Mouse (Mus musculus): ENCODE measurements at regions not wholly inside any gene's neighbourhood (a gene's known extent, or its start where the extent isn't known, plus 50 kb on each side); places are given as distances from the start of the nearest gene placed in this dataset.

- no peak for DNase-seq (ENCODE audit: low spot score in 2 of 2)
Observed at GRCm38 (mm10) chr3:128226930-128227585, 330.9 kb upstream of the Fam241a start.

- DNase-seq (ENCODE audit: low spot score in 2 of 2) = no peak
Observed at GRCm38 (mm10) chr3:128226503-128226902, 330.4 kb upstream of the Fam241a start.

GRCm38 (mm10) chr3:128222344-128222743 lies 326.2 kb upstream of the Fam241a start:
- no peak for DNase-seq (ENCODE audit: low spot score in 2 of 2)

GRCm38 (mm10) chr3:128221625-128222024 lies 325.5 kb upstream of the Fam241a start:
- DNase-seq (ENCODE audit: low spot score in 2 of 2) = no peak

GRCm38 (mm10) chr3:128220776-128221550 lies 324.8 kb upstream of the Fam241a start:
- no peak for DNase-seq (ENCODE audit: low spot score in 2 of 2)

DNA sequence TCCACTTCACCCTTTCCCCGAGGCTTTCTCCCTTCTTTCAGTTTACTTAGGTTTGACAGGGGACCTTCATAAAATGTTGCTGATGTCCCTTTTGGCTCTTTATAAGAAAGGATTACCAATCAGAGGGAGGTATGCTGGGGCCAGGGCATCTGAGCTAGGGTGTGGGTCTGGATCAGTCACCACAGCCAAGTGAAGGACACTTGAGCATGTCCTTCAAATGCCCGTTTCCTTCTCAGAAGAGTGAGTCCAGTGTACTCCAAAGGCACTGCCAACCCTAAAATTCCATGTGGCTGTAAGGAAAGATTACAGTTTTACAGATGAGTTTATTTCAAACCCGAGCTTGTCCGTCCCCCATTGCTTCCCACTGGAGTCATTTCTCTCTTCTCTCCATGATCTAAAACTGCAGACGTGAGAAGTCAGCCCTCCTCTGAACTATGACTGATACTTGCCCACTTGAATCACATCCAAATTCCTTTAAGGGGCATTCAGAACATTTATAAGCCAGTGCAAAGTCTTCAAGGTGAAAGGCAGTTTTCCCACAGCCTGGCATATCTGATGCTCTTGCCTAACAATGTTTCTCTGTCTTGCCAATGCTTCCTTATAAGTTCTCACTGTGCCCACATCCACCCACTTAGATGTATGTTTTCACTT lies 321.8 kb upstream of the Fam241a start:
- DNase-seq (ENCODE audit: low spot score in 2 of 2) = no peak

- DNase-seq (ENCODE audit: low spot score in 2 of 2) = no peak
Observed at GRCm38 (mm10) chr3:128212256-128212655, 316.1 kb upstream of the Fam241a start.

DNA sequence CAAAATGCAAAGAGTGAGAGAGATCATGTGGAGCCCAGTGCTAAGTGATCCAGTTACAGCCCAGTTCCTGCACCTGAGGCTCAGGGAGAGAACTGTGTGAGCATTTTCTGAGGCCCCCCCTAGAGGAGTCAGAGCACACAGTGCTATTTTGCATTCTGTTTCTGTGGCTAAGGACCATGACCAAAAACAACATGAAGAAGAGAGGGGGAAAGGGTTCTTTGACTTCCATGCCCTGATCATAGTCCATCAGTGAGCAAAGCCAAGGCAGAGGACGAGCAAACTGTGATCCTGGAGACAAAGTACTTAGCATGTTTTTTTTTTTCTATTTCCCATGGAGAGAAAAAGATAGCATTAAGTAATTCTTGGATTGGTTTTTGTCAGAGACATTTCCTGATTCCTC lies 314.5 kb upstream of the Fam241a start:
- DNase-seq (ENCODE audit: low spot score in 2 of 2) = no peak

- no peak for DNase-seq (ENCODE audit: low spot score in 2 of 2)
Observed at GRCm38 (mm10) chr3:128206948-128207347, 310.8 kb upstream of the Fam241a start.

DNA sequence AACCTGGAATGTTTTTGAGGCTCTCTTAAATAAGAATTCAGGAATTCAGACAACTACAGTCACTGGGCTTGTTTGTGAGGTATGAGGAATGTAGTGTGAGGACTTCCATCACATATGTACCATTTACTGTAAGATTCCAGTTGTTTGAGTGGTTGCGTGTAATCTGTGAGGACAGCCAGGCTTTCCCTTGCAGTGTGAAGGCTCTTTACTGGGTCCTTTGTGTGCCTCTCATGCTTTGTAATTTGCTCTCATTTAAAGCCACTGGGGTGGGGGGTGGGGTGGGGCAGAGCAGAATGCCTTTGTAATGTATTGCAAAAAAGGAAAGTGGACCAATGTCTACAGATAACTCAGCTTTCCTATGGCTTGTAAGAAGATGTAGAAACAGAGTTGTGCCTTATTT lies 310.4 kb upstream of the Fam241a start:
- DNase-seq (ENCODE audit: low spot score in 2 of 2) = no peak

- DNase-seq (ENCODE audit: low spot score in 2 of 2) = no peak
Observed at GRCm38 (mm10) chr3:128200574-128201235, 304.6 kb upstream of the Fam241a start.

GRCm38 (mm10) chr3:128199466-128199865 lies 303.3 kb upstream of the Fam241a start:
- DNase-seq (ENCODE audit: low spot score in 2 of 2) = no peak

- no peak for DNase-seq (ENCODE audit: low spot score in 2 of 2)
Observed at GRCm38 (mm10) chr3:128192046-128192800, 296.1 kb upstream of the Fam241a start.

DNA sequence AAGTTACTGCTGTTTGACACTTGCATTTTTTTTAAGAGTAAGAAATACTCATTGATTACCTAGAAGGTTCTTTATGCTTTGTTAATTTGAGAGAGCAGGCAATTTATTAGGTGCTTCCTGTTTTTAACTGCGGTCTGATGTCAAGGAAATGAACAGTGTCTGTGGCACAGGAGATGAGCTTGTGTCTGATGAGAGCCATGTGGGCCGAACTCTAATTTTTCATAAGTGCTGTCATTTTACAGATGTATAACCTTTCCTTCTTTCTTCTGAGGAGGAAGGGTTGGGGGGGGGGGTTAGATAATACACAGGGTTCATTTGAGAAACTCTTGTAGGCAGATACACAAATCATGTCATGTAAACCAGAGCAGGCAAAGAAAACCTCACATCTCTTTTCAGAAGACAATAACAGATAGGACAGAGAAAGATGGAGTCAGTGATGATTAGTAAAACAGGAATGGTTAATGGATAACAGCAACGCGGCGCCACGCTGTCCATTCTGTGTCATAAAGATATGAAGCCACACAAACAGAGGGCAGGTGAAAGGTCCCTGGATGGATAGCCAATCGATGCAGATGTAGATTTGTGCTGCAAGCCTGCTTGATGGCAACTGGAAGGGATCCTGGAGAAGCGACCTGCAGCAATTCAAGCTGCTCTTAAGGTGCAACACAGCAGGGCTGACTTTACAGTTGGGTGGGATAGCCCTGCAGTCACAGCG lies 291.4 kb upstream of the Fam241a start:
- no peak for DNase-seq (ENCODE audit: low spot score in 2 of 2)

- no peak for DNase-seq (ENCODE audit: low spot score in 2 of 2)
Observed at GRCm38 (mm10) chr3:128186278-128186677, 290.2 kb upstream of the Fam241a start.

DNA sequence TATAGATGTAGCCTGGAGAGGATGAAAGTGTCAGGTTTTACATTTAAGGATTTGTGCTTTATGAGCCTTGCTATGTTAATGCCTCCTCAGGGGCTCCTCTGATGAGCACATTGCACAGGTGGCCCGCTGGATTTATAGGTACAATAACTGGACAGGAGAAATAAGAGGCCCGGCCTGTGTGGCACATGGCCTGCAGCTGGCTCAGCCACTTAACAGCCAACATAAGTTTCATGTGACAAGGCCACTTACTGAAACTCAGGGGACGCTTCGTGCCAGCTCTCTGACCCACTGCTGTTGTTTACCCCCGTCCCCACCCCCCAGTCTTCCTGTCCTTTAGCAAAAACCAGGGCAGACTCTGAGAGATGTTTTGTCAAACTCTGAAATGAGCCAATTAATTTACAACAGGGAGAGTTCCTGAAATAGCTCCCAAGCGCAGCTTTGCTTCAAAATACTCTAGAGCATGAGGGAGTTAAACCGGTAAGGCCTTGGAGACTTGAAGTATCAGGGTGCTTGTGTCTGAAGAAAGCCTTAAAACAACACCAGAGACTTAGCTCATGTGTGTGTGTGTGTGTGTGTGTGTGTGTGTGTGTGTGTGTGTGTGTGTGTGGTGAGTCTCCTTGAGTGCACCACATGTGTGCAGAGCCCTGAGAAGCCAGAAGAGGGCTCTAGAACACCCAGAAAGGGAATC lies 285.2 kb upstream of the Fam241a start:
- no peak for DNase-seq (ENCODE audit: low spot score in 2 of 2)

DNA sequence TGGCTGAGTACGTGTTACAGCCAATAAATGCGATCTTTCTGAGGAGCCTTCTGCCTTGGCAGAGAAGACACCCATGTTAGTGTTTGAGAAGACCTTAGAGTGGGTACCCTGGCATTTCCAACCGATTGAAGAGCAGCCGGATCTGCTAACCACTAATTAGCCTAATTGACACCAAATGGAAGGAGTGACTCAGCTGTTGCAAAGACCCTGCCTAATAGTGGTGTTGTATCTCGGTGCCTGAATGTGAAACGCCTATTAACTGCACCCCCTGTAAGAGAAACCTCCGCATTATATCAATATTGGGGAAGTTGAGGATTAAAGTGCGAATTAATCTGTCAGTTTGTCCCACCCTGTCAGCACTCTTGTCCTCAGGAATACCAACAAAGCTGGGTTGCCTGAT lies 253.1 kb upstream of the Fam241a start:
- DNase-seq (ENCODE audit: low spot score in 2 of 2) = no peak

DNA sequence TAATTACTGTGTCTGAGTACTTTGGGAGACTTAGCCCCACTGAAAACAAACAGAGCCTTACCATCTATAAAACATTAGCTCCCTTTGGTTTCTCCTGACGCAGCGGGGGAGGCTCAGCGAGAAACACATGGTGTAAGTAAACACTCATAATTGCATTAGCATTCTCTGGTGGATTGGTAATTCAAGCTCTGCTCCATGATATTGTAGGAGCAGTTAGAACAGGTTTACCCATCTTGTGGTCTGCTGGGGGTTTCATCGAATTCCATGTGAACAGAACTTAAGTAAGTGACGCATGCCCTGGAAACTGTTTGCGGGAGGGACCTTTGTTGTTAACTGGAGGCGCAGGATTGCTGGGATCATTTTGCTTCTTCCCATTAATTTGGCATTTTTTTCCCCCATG lies 249.2 kb upstream of the Fam241a start:
- DNase-seq (ENCODE audit: low spot score in 2 of 2) = no peak

DNA sequence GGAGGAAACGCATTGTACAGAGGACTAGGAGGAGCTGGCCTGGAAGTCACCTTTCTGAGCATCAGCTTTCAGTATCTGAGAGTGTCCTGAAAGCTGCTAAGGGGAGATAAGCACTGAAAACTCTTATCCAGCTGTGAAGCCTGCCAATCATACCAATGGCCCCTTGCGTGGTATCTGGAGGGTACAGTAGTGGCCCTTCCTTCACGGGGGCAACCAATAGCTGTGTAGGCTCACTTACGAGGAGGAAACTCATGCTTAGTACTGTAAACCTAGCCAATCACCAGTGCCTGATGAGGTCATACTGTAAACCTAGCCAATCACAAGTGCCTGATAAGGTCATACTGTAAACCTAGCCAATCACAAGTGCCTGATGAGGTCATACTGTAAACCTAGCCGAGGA lies 231.7 kb upstream of the Fam241a start:
- DNase-seq (ENCODE audit: low spot score in 2 of 2) = no peak

DNA sequence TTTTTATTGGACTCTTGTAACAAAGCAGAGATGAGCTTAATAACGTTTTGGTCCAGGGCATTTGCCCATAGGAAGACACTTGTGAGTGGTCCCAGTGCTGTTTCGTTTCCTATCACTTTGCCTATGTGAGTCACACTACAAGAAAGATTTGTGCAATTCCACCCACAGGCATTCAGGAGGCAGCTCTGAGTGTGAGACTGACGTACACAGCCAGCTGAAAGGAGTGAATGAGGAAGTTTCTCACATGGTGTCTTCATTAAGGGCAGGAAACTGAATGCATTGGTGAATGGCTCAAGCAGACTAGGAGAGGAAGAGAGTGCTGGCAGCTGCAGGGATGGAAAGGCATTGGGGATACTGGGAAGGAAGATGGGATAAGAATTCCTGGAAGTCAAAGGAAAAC lies 230.5 kb upstream of the Fam241a start:
- no peak for DNase-seq (ENCODE audit: low spot score in 2 of 2)

Measured in spleen, postnatal 10 days (tissue).